Mouse (Mus musculus) limb, embryonic 14.5 days (tissue): ENCODE measurements around the gene Fbxo6. TPM values are rescaled to one million over a fixed set of nuclear protein-coding genes. Genes with fewer than 3 reads are reported as not detected.
"Not testable (repeated sequence)": the region's sequence is repeated elsewhere in the genome, so short reads cannot be mapped to it uniquely, and the experiment has no call there.

Source experiments
- ATAC-seq: fragments of 200-750 bp; cut with Nextera tagmentation; 2 replicates; pipeline ENCODE4 v1.8.0; 2017; ENCODE audit warnings: low read depth, moderate number of reproducible peaks, moderate TSS enrichment; ENCODE audit not compliant: low FRiP score
- DNase-seq: peaks from one replicate; pipeline ENCODE4 v3.0.0-alpha.2; 2015; ENCODE audit warnings: low spot score
- H3K27ac ChIP-seq: fragments of 300-500 bp; sonication (generic); replicated peaks from 2 replicates; pipeline ENCODE4 v1.5.1; 2014; ENCODE audit warnings: low read depth, mild to moderate bottlenecking, low read length, moderate library complexity, mixed read lengths
- H3K27me3 ChIP-seq: fragments of 300-500 bp; sonication (generic); 2 replicates; pipeline ENCODE4 v1.6.1; 2014; ENCODE audit warnings: low read length, mixed read lengths; ENCODE audit not compliant: control insufficient read depth, insufficient read depth
- H3K36me3 ChIP-seq: fragments of 300-500 bp; sonication (generic); 2 replicates; pipeline ENCODE4 v1.6.1; 2014; ENCODE audit warnings: mild to moderate bottlenecking, low read length, moderate library complexity, mixed read lengths; ENCODE audit not compliant: control insufficient read depth, insufficient read depth
- H3K4me1 ChIP-seq: fragments of 300-500 bp; sonication (generic); 2 replicates; pipeline ENCODE4 v1.6.1; 2014; ENCODE audit warnings: antibody characterized with exemption, low read length, mixed read lengths; ENCODE audit not compliant: control insufficient read depth, insufficient read depth
- H3K4me2 ChIP-seq: fragments of 300-500 bp; sonication (generic); replicated peaks from 2 replicates; pipeline ENCODE4 v1.6.1; 2014; ENCODE audit warnings: low read depth, mild to moderate bottlenecking, low read length, moderate library complexity; ENCODE audit not compliant: severe bottlenecking
- H3K4me3 ChIP-seq: fragments of 300-500 bp; sonication (generic); replicated peaks from 2 replicates; pipeline ENCODE4 v1.5.1; 2014; ENCODE audit warnings: low read length
- H3K9ac ChIP-seq: fragments of 300-500 bp; sonication (generic); 2 replicates; pipeline ENCODE4 v1.6.1; 2014; ENCODE audit warnings: mild to moderate bottlenecking, low read depth, low read length, moderate library complexity; ENCODE audit not compliant: severe bottlenecking
- H3K9me3 ChIP-seq: fragments of 300-500 bp; sonication (generic); 2 replicates; pipeline ENCODE4 v1.6.1; 2016; ENCODE audit warnings: low read length; ENCODE audit not compliant: control insufficient read depth
- POLR2A ChIP-seq: fragments of 200-500 bp; IDR thresholded peaks from 2 replicates; pipeline ENCODE4 v1.8.0; 2012; ENCODE audit warnings: inconsistent platforms, mild to moderate bottlenecking, moderate library complexity, borderline replicate concordance; ENCODE audit not compliant: insufficient read depth, insufficient read length; ENCODE audit errors: extremely low read depth
- WGBS: fragments of 180-500 bp; shearing (Covaris S2); extraction: QIAGEN DNeasy Blood & Tissue Kit; methylation state at CpG from one replicate; pipeline ENCODE4 v1.1.7; 2014; 5-methylcytosine and 5-hydroxymethylcytosine counted together
- polyA plus RNA-seq, 2 experiments: library from polyadenylated mRNA; depleted of rRNA in 1 of 2; stranded (reverse) in 1 of 2; unstranded in 1 of 2; fragments of >200 nt; fragmentation: Nextera tagmentation in 1 of 2; extraction: Ambion mirVana in 1 of 2; gene quantifications; 2 replicates each; pipeline versions ENCODE4 v1.2.1 to v1.2.3; 2012 to 2014

Gene Fbxo6
- polyA plus RNA-seq (2012; rRNA removed) (12.4 and 13.9 TPM in 2 replicates), polyA plus RNA-seq (2014; fragmentation: Nextera tagmentation; extraction: Ambion mirVana) (15.5 and 16.4 TPM in 2 replicates)

GRCm38 (mm10) chr4:148151267-148152168, at the start of gene Fbxo6:
TSS of gene Fbxo6 (minus strand) at chr4:148152140.
- H3K36me3 ChIP-seq: peaks cover 18% of the 10 kb centered on the region; the same call in 1 of the 2 replicates
- peak; percentile 89 for ATAC-seq
- TF ChIP-seq POLR2A: 0 out of 2 replicates have a peak, but pooled peaks have one; percentile 54

GRCm38 (mm10) chr4:148198721-148199120, 46.8 kb upstream of the Fbxo6 start:
- DNase-seq (no peak), ATAC-seq (no peak)
- H3K9me3 ChIP-seq: no peaks in the 10 kb centered on the region
- H3K4me1 ChIP-seq: no peaks in the 10 kb centered on the region
- H3K9ac ChIP-seq: no peak overlapping the region
- TF ChIP-seq POLR2A: no peak
- H3K4me3 ChIP-seq: no peak overlapping the region
- H3K36me3 ChIP-seq: no peaks in the 10 kb centered on the region
- no peak overlapping the region for H3K27ac ChIP-seq
- no peaks in the 10 kb centered on the region for H3K27me3 ChIP-seq
- H3K4me2 ChIP-seq: no peak overlapping the region
- WGBS: 36% methylated on average over 10 of the region's 10 CpGs

More at GRCm38 (mm10) chr4:148151267-148152168, at the start of gene Fbxo6:
- 0 out of 2 replicates have a peak within 1 kb of the TSS, but pooled peaks have one; percentile 20 for H3K27ac ChIP-seq
- WGBS: 1% methylated on average over 36 of the region's 67 CpGs
- peaks cover 16% of the 10 kb centered on the region; the same call in 1 of the 2 replicates for H3K4me1 ChIP-seq
- no peaks in the 10 kb centered on the region for H3K9me3 ChIP-seq
- peak; percentile 76 for DNase-seq
- H3K4me2 ChIP-seq: peak within 1 kb of the TSS; percentile 99
- H3K27me3 ChIP-seq: no peaks in the 10 kb centered on the region
- peak within 1 kb of the TSS; percentile 73 for H3K9ac ChIP-seq
- H3K4me3 ChIP-seq: peak within 1 kb of the TSS; percentile 64

GRCm38 (mm10) chr4:148194400-148194799, 42.5 kb upstream of the Fbxo6 start:
- H3K4me2 ChIP-seq: no peak overlapping the region
- H3K4me3 ChIP-seq: no peak overlapping the region
- no peaks in the 10 kb centered on the region for H3K36me3 ChIP-seq
- H3K9ac ChIP-seq: no peak overlapping the region
- TF ChIP-seq POLR2A: no peak
- ATAC-seq (no peak), DNase-seq (no peak)
- H3K9me3 ChIP-seq: no peaks in the 10 kb centered on the region
- no peak overlapping the region for H3K27ac ChIP-seq
- no peaks in the 10 kb centered on the region for H3K4me1 ChIP-seq
- no peaks in the 10 kb centered on the region for H3K27me3 ChIP-seq

- no peaks in the 10 kb centered on the region for H3K27me3 ChIP-seq
- no peaks in the 10 kb centered on the region for H3K36me3 ChIP-seq
- no peak for TF ChIP-seq POLR2A
- H3K4me3 ChIP-seq: no peak overlapping the region
- H3K9me3 ChIP-seq: no peaks in the 10 kb centered on the region
- no peak for ATAC-seq
- H3K9ac ChIP-seq: no peak overlapping the region
- WGBS: 29% methylated on average over 11 of the region's 11 CpGs
- no peak overlapping the region for H3K4me2 ChIP-seq
- H3K4me1 ChIP-seq: no peaks in the 10 kb centered on the region
- H3K27ac ChIP-seq: no peak overlapping the region
- no peak for DNase-seq
Measured at GRCm38 (mm10) chr4:148192707-148193245, 40.8 kb upstream of the Fbxo6 start.

GRCm38 (mm10) chr4:148188767-148189166, 36.8 kb upstream of the Fbxo6 start:
- H3K4me3 ChIP-seq, DNase-seq, H3K27me3 ChIP-seq, H3K36me3 ChIP-seq, H3K9ac ChIP-seq, H3K4me1 ChIP-seq, ATAC-seq, H3K27ac ChIP-seq, H3K4me2 ChIP-seq, H3K9me3 ChIP-seq: not testable (repeated sequence)
- 86% methylated on average over 1 of the region's 1 CpGs for WGBS
